Mouse (Mus musculus) kidney, embryonic 16.5 days (tissue): Measurements from ENCODE around the gene Gm49711. TPM values are rescaled to one million over a fixed set of nuclear protein-coding genes. Genes with fewer than 3 reads are reported as not detected.

Experiments used
- ATAC-seq: fragments of 200-750 bp; cut with Nextera tagmentation; 2 replicates; pipeline ENCODE4 v1.8.0; 2017; ENCODE audit warnings: moderate TSS enrichment; ENCODE audit not compliant: low FRiP score, low TSS enrichment
- H3K27ac ChIP-seq: fragments of 300-500 bp; sonication (generic); 2 replicates; pipeline ENCODE4 v1.5.1; 2014; ENCODE audit warnings: low read length
- H3K27me3 ChIP-seq: fragments of 300-500 bp; sonication (generic); 2 replicates; pipeline ENCODE4 v1.6.1; 2014; ENCODE audit warnings: low read length, control low read depth, mixed read lengths; ENCODE audit not compliant: insufficient read depth
- H3K36me3 ChIP-seq: fragments of 300-500 bp; sonication (generic); 2 replicates; pipeline ENCODE4 v1.6.1; 2014; ENCODE audit warnings: low read length, control low read depth, mixed read lengths; ENCODE audit not compliant: insufficient read depth
- H3K4me1 ChIP-seq: fragments of 300-500 bp; sonication (generic); 2 replicates; pipeline ENCODE4 v1.6.1; 2014; ENCODE audit warnings: low read length, control low read depth, mixed read lengths; ENCODE audit not compliant: insufficient read depth
- H3K4me2 ChIP-seq: fragments of 300-500 bp; sonication (generic); replicated peaks from 2 replicates; pipeline ENCODE4 v1.6.1; 2014; ENCODE audit warnings: low read depth, low read length
- H3K4me3 ChIP-seq: fragments of 300-500 bp; sonication (generic); 2 replicates; pipeline ENCODE4 v1.5.1; 2014; ENCODE audit warnings: mild to moderate bottlenecking, low read length
- H3K9ac ChIP-seq: fragments of 300-500 bp; sonication (generic); replicated peaks from 2 replicates; pipeline ENCODE4 v1.6.1; 2014; ENCODE audit warnings: low read length
- H3K9me3 ChIP-seq: fragments of 300-500 bp; sonication (generic); 2 replicates; pipeline ENCODE4 v1.6.1; 2016; ENCODE audit warnings: low read length, control low read depth
- WGBS: fragments of 180-500 bp; shearing (Covaris S2); extraction: QIAGEN DNeasy Blood & Tissue Kit; methylation state at CpG from one replicate; pipeline ENCODE4 v1.1.7; 2014; 5-methylcytosine and 5-hydroxymethylcytosine counted together
- polyA plus RNA-seq: library from polyadenylated mRNA; unstranded; fragments of >200 nt; fragmentation: Nextera tagmentation; extraction: Ambion mirVana; gene quantifications from 2 replicates; pipeline ENCODE4 v1.2.1, GENCODE M21; 2015

Gm49711 gene
- polyA plus RNA-seq, 1 experiment from 2014 or later, result 0.15 TPM

DNA sequence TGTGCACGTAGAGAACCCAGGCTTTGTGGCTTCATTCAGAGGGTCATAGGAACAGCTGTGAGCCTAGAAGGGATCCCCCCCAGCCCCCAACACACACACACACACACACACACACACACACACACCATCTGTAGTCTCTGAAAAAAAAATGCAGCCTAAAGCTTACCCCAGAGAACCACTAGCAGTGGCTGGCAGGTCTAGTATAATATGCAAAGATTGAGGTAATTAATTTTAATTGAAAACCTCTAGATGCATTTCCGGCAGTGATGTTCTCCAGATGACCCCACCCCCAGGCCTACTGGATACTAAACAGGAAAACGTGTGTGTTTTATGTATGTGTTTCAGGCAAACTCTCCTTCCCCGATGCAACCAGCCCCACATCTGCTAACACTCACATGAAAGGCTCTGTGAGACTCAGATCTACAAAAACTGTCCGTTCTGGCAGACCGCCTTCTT lies 172.4 kb downstream of the Gm49711 start:
- ATAC-seq, result no peak
- H3K4me1 ChIP-seq, result peaks cover 8% of the 10 kb centered on the region

DNA sequence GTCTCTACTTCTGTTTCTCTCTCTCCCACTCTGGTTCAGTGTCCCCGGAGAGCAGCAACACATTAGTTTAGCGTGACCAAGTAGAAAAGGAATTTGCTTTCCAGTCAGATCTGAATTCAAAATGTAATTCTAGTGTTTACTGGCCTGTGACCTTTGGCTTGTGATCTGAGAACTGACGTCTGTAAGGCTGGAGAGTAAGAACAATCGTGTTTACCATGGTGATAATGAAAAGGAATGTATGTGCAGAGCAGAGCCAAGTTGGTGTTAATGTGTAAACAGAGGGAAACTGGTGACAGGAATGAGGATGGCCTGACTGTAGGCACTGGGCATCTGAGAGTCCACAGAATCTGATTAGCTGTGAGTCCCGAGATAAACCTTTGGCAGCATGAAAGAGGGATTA lies 176.4 kb downstream of the Gm49711 start:
- no peaks in the 10 kb centered on the region for H3K36me3 ChIP-seq
- no peaks in the 10 kb centered on the region for H3K27me3 ChIP-seq
- WGBS, result 24% methylated on average over 5 of the region's 5 CpGs
- no peak overlapping the region for H3K4me3 ChIP-seq
- peaks cover 8% of the 10 kb centered on the region for H3K4me1 ChIP-seq
- ATAC-seq, result peak; percentile 42; the same call in 1 of the 2 replicates
- H3K4me2 ChIP-seq, result no peak overlapping the region
- no peak overlapping the region for H3K27ac ChIP-seq
- H3K9ac ChIP-seq, result no peak overlapping the region
- H3K9me3 ChIP-seq, result no peaks in the 10 kb centered on the region

More for the DNA sequence above, 172.4 kb downstream of the Gm49711 start:
- Histone ChIP-seq H3K4me2 (no peak overlapping the region), H3K27ac (no peak overlapping the region), H3K9me3 (no peaks in the 10 kb centered on the region), H3K9ac (no peak overlapping the region), H3K27me3 (no peaks in the 10 kb centered on the region), H3K4me3 (no peak overlapping the region), H3K36me3 (no peaks in the 10 kb centered on the region)
- 76% methylated on average over 6 of the region's 6 CpGs for WGBS

DNA sequence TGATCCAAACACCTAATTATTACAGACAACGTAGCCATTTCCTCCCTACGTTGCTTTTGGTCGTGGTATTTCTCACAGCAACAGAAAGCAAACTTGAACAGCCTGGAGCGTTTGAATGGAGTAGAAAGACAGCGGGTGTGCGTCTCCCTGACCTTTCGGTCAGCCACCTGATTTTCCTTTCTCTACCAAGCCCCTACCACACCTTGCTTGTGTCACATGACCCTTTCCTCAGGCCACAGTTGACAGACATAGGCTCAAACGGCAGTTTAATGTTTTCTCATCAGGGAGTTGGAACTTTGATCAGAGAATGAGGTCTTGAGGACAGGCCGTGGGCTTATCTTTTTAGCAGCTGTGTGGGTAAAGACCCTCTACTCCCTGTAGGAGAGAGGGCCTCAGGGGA lies 177.1 kb downstream of the Gm49711 start:
- H3K36me3 ChIP-seq, result no peaks in the 10 kb centered on the region

More for the DNA sequence above, 177.1 kb downstream of the Gm49711 start:
- ATAC-seq, result no peak
- WGBS, result 55% methylated on average over 9 of the region's 9 CpGs
- Histone ChIP-seq H3K27ac (no peak overlapping the region), H3K9me3 (no peaks in the 10 kb centered on the region), H3K4me3 (no peak overlapping the region), H3K9ac (no peak overlapping the region), H3K27me3 (no peaks in the 10 kb centered on the region), H3K4me1 (peaks cover 8% of the 10 kb centered on the region), H3K4me2 (no peak overlapping the region)

Other genes with a start within 250 kb of the Gm49711 start
- gene Mrps6, start within 50 bp of the Gm49711 start, polyA plus RNA-seq, result 164 and 165 TPM in 2 replicates
- gene Slc5a3, start within 50 bp of the Gm49711 start, polyA plus RNA-seq, result 11.2 and 13.1 TPM in 2 replicates
- 0.21 TPM in 1 of 2 replicates, not detected in the other for gene Kcne2, start 234.1 kb downstream of the Gm49711 start, polyA plus RNA-seq
- 101 and 110 TPM in 2 replicates for gene Smim11, start 243.0 kb downstream of the Gm49711 start, polyA plus RNA-seq